Mouse (Mus musculus) frontal cortex, adult 2 months (tissue): ENCODE results near the gene Hs2st1. TPM values are rescaled to one million over a fixed set of nuclear protein-coding genes. Genes with fewer than 3 reads are reported as not detected.

Source experiments
- DNase-seq, 2 experiments: peaks; one replicate each; pipeline ENCODE4 v3.0.0; 2022; ENCODE audit warnings: low spot score in 1 of 2; ENCODE audit errors: extremely low spot score in 1 of 2
- polyA plus RNA-seq: library from polyadenylated mRNA; depleted of rRNA; stranded (reverse); fragments of >200 nt; gene quantifications from 2 replicates; pipeline ENCODE4 v1.2.3, GENCODE M21; 2012

Gene Hs2st1
- polyA plus RNA-seq, 1 experiment: 21.7 TPM

- DNase-seq: no peak
Measured at GRCm38 (mm10) chr3:144556625-144557324, 13.2 kb downstream of the Hs2st1 start.

GRCm38 (mm10) chr3:144555144-144555543, 14.8 kb downstream of the Hs2st1 start:
- DNase-seq: no peak

GRCm38 (mm10) chr3:144554503-144554902, 15.5 kb downstream of the Hs2st1 start:
- DNase-seq: no peak

GRCm38 (mm10) chr3:144553942-144554341, 16.0 kb downstream of the Hs2st1 start:
- DNase-seq: no peak

GRCm38 (mm10) chr3:144551416-144551815, 18.6 kb downstream of the Hs2st1 start:
- DNase-seq: no peak

- DNase-seq: no peak
Measured at GRCm38 (mm10) chr3:144550659-144551058, 19.3 kb downstream of the Hs2st1 start.

- no peak for DNase-seq
Measured at GRCm38 (mm10) chr3:144550036-144550435, 19.9 kb downstream of the Hs2st1 start.

- no peak for DNase-seq
Measured at GRCm38 (mm10) chr3:144548186-144548845, 21.7 kb downstream of the Hs2st1 start.

- DNase-seq: no peak
Measured at GRCm38 (mm10) chr3:144546490-144546889, 23.5 kb downstream of the Hs2st1 start.

GRCm38 (mm10) chr3:144545832-144546231, 24.1 kb downstream of the Hs2st1 start:
- no peak for DNase-seq

GRCm38 (mm10) chr3:144545152-144545551, 24.8 kb downstream of the Hs2st1 start:
- DNase-seq: no peak

GRCm38 (mm10) chr3:144541906-144542438, 28.0 kb downstream of the Hs2st1 start:
- DNase-seq: no peak

- no peak for DNase-seq
Measured at GRCm38 (mm10) chr3:144540805-144541204, 29.2 kb downstream of the Hs2st1 start.

- DNase-seq: no peak
Measured at GRCm38 (mm10) chr3:144539051-144539450, 30.9 kb downstream of the Hs2st1 start.

GRCm38 (mm10) chr3:144537078-144537855, 32.7 kb downstream of the Hs2st1 start:
- no peak for DNase-seq

GRCm38 (mm10) chr3:144535056-144535455, 34.9 kb downstream of the Hs2st1 start:
- DNase-seq: no peak

- no peak for DNase-seq
Measured at GRCm38 (mm10) chr3:144531023-144531422, 39.0 kb downstream of the Hs2st1 start.

GRCm38 (mm10) chr3:144527918-144528317, 42.1 kb downstream of the Hs2st1 start:
- no peak for DNase-seq

- DNase-seq: no peak
Measured at GRCm38 (mm10) chr3:144519581-144520272, 50.3 kb downstream of the Hs2st1 start.

GRCm38 (mm10) chr3:144518917-144519316, 51.1 kb downstream of the Hs2st1 start:
- no peak for DNase-seq

GRCm38 (mm10) chr3:144515286-144515685, 54.7 kb downstream of the Hs2st1 start:
- DNase-seq: no peak
